Mouse (Mus musculus): Measurements from ENCODE around the gene Vwa7.
"Not testable (repeated sequence)": the region's sequence is repeated elsewhere in the genome, so short reads cannot be mapped to it uniquely, and the experiment has no call there.

DNA sequence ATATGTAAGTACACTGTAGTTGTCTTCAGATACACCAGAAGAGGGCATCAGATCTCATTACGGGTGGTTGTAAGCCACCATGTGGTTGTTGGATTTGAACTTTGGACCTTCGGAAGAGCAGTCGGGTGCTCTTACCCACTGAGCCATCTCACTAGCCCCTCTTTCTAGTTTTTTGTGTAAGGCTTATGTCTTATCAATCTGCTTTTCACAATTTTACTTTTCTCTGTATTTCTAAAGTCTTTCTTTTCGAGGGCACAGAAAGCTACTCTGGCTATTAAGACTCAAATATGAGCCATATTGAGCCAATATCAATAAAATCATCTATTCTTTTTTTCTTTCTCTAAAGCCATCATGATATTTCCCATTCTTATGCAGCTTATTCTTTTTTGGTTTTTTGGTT is 21.2 kb upstream of the Vwa7 start:
- not testable (repeated sequence) for TF ChIP-seq MAX (IDR thresholded peaks at IDR 0.05; ENCODE audit: low read depth); USF1 (IDR thresholded peaks at IDR 0.05; ENCODE audit: low read depth); POLR2A (IDR thresholded peaks at IDR 0.05; ENCODE audit: insufficient read length, low read depth); TCF12 (IDR thresholded peaks at IDR 0.05; ENCODE audit: insufficient read depth, poor library complexity, severe bottlenecking); CEBPB (IDR thresholded peaks at IDR 0.05; ENCODE audit: insufficient read depth, poor library complexity, severe bottlenecking); POLR2AphosphoS2 (IDR thresholded peaks at IDR 0.05; ENCODE audit: insufficient read length, low read depth); MYOG (IDR thresholded peaks at IDR 0.05; ENCODE audit: control insufficient read depth in 1 of 3, insufficient read depth in 1 of 3, insufficient read length in 2 of 3, low read depth in 2 of 3)

Measured in myocyte (in vitro differentiated cells).